Mouse (Mus musculus) thymus, postnatal 14 days (tissue): ENCODE data around the gene Dapk1.

Source experiments
- DNase-seq: peaks from one replicate; pipeline ENCODE4 v3.0.0; 2021

Gene Dapk1

GRCm38 (mm10) chr13:60668036-60668435 is 66.3 kb downstream of the Dapk1 start:
- DNase-seq = no peak

DNA sequence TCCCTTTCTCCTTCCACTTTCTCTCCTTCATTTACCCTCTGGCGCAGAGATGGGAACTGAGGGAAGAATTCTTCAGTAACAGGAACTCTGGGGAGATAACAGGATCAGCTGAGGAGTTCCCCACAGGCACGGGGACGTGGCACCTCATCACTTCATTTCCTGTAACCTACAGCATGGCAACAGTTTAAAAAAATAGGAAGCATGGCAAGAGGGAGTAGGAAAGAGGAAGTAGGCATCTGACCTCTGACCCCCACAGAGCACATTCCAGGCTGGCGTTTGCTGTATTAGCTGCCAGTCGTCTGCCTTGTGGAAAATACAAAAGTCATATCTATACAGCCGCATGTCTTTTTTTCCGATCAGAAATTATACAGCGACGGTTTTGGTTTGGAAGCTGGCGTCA is 68.9 kb downstream of the Dapk1 start:
- no peak for DNase-seq

GRCm38 (mm10) chr13:60671235-60671634 is 69.5 kb downstream of the Dapk1 start:
- no peak for DNase-seq

GRCm38 (mm10) chr13:60672287-60672686 is 70.5 kb downstream of the Dapk1 start:
- no peak for DNase-seq

DNA sequence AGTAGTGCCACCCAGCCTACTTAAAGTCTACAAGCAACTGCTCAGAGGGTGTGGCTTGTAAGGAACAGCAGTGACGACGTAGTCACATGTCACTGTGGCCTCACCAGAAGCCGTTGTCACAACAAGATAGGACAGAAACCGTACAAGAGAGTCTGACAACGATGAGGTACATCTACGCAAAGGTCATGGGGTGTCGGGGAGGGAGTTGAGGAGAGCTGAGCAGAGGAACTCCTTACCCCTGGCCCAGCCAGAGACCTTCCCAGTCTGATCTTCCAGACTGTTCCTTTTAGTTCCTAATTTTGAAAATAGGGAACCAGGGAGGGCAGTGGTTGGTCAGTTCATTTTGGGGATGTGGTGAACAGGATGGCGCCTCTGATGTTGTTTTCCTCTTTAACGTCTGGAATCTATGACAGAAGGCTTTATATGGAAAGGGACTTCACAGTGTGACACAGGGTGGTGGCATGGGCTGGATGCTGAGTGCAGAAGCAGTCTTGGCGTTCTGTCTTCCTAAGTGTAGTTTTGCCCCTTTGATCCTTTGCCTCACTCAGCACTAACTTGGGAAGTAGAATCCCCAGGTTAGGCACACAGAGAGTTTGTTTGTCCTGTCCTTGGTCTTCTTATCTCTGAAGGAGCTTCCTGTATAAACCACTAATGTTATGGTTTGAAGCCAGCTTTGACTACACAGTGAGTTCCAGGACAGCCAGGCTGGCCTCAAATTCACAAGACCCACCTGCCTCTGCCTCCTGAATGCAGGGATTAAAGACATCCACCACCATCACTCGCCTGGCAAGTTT is 71.3 kb downstream of the Dapk1 start:
- no peak for DNase-seq

DNA sequence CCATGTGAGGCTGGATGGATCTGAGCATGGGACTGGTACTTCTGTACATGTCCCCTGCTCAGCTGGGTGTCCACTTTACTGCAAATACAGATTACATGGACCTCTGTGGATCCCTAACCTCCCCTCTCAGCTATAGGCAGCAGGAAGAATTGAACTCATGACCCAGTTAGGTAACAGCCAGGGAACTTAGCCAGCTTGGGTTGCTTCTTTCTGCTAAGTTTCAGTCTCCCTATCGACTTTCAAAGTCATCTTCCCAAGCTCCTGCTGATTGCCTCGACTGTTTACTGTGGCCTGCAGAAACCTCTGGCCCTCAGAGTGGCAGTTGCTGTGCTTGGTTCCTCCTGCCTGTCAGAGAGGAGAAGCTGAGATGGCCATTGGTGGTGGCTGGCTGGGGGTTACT is 72.6 kb downstream of the Dapk1 start:
- no peak for DNase-seq

GRCm38 (mm10) chr13:60674911-60675310 is 73.2 kb downstream of the Dapk1 start:
- no peak for DNase-seq

DNA sequence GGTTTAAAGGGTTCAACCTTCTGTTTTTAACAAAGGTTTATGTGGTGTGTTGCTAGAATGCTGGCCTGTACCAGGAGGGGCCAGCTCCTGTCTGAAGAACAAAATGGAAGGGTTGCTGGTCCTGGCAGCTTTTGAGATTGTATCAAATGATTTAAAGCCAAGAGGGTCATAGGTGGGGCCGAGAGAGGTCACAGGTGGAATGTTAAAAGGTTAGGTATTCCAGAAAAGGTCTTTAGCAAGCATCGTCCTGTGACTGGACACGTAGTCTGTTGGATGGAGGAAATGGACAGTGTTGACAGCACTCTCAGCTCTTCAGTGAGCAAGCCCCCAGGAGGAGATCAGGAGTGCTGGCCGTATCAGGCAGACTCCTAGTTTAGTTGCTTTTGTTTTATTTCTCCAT is 73.7 kb downstream of the Dapk1 start:
- DNase-seq = no peak

- no peak for DNase-seq
Observed at GRCm38 (mm10) chr13:60678912-60679311, 77.2 kb downstream of the Dapk1 start.

GRCm38 (mm10) chr13:60682714-60683695 is 81.3 kb downstream of the Dapk1 start:
- no peak for DNase-seq

DNA sequence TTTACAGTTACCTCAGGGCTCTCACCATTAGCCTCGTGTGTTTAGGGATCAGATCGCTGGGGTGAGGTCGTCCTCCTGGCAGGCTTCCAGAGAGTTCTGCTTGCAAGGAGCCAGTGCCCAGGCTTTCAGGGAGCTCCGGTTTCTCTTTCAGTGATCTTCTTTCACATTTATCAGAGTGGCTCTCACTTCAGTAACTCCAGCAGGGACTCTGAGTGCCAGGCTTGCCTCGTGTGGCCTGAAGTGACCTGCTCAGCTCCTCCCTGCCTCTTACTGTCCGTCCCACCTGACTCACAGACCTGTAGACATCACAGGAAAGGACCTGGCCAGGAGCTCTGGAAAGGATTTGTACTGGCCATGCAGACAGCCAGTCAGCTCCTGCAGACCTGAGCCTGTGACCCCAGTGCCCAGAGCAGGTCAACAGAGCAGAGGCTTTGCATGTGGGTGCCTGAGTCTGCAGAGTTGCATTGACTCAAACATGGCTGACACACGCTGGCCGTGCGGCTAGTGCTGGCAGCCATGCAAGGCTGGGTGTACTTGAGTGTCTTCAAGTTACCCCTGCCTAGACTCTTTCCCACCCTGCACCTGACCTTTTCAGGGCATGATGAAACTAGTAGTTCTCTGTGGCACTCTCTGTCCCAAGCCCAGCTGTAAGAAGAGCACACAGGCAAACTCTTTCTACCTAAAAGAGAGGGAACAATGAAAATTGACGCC is 82.5 kb downstream of the Dapk1 start:
- no peak for DNase-seq

DNA sequence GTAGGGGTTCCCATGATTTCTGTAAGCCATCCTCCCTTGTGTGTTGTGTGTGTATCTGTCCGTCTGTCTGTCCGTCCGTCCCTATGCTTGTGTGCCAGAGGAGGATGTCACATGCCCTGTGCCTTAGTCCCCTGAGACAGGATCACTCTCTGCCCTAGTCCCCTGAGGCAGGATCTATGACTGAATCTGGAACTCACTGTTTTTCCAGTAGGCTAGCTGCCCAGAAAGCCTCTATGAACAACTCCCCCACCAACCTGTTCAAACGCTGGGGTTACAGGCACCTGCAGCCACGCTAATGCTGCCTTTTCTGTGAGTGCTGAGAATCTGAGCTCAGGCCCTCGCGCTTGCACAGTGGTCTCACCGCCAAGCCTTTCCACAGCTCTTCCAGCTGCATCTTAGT is 83.1 kb downstream of the Dapk1 start:
- no peak for DNase-seq

DNA sequence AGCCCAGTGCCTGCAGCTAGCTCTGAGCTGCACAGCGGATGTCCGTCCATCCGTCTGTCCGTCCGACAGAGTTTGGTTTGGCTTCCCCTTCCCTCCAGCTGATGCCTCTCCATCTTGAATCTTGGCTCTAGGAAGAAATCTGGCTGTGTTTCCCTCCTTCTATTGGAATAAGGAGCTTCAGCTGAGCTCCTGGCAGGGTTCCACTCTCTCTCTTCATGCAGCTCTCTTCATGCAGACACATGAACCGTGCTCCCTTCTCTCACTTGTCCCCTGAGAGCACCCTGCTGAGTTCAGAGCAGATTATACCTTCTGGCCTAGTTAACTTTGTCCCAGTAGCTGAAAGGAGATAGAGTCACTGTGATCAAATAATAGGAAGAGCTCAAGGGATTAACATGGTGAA is 83.5 kb downstream of the Dapk1 start:
- DNase-seq = no peak

- DNase-seq = no peak
Observed at GRCm38 (mm10) chr13:60686024-60686663, 84.4 kb downstream of the Dapk1 start.

GRCm38 (mm10) chr13:60686967-60687366 is 85.2 kb downstream of the Dapk1 start:
- no peak for DNase-seq

DNA sequence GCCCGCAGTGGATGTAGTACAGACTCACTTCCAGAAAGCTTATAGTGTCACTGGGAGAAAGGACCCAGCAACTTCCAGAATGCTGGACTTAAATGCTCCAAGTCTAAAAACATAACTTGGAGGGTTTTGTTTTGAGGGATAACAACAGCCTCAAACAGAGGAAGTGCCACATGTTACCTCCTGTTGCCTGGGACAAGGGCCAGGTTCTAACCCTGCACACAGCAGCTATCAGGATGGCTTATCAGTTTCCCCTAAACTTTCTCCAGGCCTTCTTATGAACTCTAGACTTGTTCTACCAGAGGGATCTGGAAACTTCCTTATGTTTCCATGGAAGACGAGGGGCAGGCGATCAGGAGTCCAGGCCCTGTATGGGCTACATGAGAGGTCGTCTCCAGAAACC is 85.7 kb downstream of the Dapk1 start:
- DNase-seq = no peak

- no peak for DNase-seq
Observed at GRCm38 (mm10) chr13:60687891-60688290, 86.1 kb downstream of the Dapk1 start.

DNA sequence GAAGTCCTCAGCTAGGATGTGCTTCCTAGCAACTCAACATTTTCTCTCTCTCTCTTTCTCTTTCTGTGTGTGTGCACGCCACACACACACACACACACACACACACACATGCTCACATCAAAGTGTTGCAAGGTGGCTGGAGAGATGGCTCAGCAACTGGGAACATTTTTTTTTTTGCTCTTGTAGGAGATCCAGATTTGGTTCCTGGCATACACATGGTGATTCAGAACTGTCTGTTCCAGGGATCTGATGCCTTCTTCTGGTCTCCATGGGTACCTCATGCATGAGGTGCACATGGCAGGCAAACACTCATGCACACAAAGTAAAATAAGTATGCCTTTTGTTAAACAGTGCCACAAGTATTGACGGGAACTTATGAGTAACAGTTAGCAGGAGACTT is 89.2 kb downstream of the Dapk1 start:
- no peak for DNase-seq

GRCm38 (mm10) chr13:60691940-60692339 is 90.2 kb downstream of the Dapk1 start:
- DNase-seq = no peak

DNA sequence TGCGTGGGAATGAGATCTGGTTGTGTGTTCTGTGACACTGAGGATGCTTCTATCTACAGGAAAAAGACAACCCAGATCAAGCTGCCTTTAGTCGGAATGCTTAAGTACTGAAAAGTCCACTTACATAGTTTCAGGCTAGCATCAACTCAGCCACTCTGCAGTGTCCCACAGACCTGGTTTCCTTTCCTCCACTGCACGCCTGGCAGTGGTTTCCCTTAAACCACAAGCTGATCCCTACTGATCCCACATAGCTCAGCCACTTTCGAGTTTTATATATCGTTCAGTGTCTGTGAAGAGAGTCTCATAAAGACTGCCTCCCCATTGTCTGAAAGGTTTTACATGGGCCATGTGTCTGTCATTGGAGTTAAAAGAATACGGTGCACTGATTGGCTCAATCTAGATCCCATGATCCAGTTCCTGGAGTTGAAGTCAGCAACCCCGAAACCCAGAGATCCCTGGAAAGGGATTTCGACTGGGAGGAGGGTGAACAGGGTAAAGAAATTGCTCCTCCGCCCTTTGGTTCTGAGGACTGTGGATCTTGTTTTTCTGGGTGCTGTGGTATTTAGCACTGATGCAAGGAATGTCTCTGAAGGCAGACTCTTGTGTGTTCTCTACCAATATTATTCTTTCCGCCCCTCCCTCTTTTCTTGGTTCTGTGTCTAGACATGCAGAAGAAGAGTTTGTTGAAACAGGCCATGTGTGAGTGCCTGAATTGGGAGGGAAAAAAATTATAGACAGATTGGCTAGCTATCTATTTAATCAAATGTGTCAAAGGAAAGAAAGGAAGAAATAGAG is 93.6 kb downstream of the Dapk1 start:
- DNase-seq = no peak

DNA sequence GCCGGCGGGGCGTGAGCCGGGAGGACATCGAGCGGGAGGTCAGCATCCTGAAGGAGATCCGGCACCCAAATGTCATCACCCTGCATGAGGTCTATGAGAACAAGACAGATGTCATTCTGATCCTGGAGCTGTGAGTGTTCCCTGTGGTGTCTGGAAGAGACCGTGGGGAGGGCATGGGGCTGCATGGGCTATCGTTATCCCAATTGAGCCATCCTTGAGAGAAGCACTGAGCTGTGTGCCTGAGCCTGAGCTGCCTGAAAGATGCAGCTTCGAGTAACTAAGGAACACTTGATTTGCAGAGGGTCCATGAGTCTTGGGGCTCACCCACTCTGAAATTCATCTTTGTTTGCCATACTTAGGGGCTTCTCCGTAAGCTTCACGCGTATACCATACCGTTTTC is 94.6 kb downstream of the Dapk1 start:
- DNase-seq = no peak

- DNase-seq = no peak
Observed at GRCm38 (mm10) chr13:60696741-60697140, 95.0 kb downstream of the Dapk1 start.
